Mouse (Mus musculus) retina, embryonic 14.5 days (tissue): ENCODE data around the gene Sp6.

Experiments used
- DNase-seq: peaks from one replicate; pipeline ENCODE4 v3.0.0-alpha.2; 2015; ENCODE audit warnings: low spot score

Sp6 gene

DNA sequence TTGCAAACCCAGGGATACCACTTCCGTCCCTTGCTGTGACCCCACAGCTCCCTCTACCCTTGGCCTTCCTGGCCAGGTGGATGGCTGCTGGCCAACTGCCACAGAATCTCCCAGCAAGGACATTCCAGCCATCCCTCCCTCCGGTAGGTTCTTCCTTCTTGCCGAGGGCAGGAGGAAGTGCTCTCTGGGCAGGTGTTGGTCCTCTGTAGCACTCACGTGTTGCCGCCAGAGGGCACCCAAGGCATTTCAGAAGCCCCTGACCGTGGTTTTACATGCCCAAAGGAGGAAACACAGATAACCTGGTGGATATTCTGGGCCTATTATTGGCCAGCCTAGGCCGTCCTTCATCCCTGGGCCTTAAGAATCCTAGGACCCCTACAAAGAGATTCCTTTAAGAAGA lies 30.8 kb upstream of the Sp6 start:
- peak; percentile 92 for DNase-seq

GRCm38 (mm10) chr11:96982859-96983258 lies 30.3 kb upstream of the Sp6 start, which contains the start of gene Sp2:
TSS of gene Sp2 (minus strand) at chr11:96982959.
- DNase-seq, result no peak

DNA sequence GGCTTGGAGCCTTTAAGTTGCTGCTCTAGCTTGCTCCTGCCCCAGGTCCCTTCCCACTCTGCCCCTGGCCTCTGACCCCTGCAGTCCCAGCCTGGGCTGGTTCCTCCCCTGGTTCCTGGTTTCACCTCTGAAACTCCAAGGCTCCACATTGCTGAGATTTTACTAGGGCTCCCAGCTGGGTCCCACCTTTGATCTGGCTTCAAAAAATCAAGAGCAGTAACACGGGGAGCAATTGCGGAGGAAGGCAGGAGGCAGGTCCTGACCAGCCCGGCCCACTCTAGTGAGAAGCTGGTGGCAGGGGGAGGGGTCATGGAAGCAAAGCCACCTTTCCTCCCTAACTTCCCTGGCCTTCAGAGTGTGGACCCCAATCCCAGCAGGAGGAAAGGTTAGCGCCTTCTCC lies 28.3 kb upstream of the Sp6 start:
- no peak for DNase-seq

DNA sequence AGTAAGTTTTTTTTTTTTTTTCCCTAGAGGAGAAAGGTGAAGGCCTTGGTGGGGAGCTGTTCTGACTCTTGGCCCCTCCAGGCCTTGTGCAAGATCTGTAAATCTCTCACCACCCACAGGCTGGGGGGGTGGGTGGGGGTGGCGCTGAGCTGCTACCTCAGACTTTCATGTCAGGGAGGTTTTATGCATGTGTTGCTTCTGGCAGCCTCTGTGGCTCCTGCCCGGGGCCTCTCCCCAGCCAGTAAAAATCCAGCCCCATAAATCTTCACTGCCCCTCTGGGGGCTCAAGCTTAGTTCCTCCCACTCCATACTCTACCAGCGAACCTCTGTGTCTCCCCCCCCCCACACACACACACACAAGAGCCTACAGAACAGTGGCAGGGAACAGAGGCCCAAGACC lies 26.7 kb upstream of the Sp6 start:
- no peak for DNase-seq

- DNase-seq, result peak; percentile 32
Measured at GRCm38 (mm10) chr11:96987873-96988655, 25.1 kb upstream of the Sp6 start.

- DNase-seq, result no peak
Measured at GRCm38 (mm10) chr11:96991501-96991900, 21.7 kb upstream of the Sp6 start.

- DNase-seq, result no peak
Measured at GRCm38 (mm10) chr11:96992722-96993311, 20.4 kb upstream of the Sp6 start.

- DNase-seq, result no peak
Measured at GRCm38 (mm10) chr11:96995031-96995430, 18.2 kb upstream of the Sp6 start.

GRCm38 (mm10) chr11:96995836-96996772 lies 17.1 kb upstream of the Sp6 start:
- DNase-seq, result no peak

DNA sequence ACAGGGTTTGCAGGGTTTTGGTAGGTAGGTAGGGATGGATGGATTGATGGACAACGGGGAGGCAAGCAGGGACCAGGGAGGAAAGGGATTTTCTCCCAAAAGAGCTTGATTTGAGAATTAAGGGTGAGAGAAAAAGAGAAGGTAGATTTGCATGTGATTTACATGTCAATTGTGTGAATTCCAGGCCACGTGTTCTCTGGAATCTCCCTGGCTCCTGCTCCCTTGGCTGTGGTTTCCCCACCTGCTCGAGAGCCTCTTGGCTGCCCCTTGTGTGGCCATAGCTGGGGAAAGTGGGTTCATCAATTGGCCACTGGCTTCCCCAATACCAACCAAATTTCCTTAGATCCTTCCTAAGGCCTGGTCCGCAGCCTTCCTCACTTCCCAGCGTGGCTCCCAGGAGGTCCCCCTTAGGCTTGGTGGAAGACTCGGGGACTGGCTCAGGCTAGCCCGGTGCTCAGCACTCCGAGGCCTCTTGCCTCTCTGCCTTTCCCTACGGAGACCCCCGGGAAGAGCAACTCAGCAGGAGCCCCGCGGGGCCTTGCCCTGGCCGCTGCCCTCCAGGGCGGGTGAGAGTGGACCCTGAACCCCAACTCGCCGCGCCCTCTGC lies 16.3 kb upstream of the Sp6 start:
- no peak for DNase-seq

GRCm38 (mm10) chr11:96997380-96997956 lies 15.7 kb upstream of the Sp6 start:
- peak; percentile 59 for DNase-seq

DNA sequence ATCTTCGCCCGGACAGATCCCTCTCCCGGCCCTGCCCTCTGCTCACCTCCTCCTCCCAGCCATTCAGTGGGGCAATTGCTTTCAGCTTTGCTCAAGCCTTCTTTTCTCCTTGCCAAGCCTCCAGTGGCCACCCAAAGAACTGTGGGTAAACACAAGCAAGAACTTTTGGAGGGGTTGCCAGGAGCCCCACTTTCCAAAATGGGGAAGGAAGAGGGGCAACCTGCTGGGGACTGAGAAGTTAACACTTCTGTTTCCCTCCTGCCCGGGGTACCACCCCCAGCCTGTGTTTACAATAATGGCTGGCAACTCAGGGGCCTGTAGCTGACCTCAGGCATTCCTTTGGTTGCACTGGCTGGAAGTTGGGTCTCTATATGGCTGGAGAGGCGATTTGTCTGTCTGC lies 10.0 kb upstream of the Sp6 start:
- no peak for DNase-seq

DNA sequence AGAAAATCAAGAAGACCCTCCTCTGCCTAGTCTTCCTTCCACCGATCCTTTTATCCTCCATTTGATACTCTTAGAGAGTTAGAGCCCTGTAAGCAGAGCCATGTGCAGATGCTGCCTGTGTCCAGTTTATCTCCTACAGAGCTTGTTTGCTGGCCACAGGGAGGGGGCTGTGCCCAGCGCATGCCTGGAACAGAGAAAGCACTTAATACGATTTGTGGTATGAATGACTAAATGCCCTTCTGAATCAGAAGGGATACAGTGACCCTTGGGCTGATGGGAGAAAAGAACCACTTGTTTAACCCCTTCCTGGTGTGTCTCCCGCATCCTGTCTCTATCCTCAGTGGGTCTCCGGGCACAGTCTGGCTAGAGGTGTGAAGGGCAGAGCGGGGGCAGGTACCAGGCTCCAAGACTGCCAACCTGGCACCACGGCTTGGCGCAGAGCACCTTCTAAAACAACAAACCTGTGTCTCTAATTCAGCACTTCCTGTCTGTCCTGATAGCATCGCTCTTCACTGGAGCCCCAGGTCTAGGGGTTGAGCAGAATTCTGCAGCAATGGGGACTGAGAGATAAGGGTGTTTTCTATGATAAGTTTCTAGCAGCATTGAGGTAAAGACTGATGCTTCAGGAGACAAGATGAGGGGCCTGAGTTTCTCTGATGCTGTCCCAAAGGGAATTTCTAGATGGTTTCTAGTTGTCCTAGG lies 6.0 kb upstream of the Sp6 start:
- no peak for DNase-seq

GRCm38 (mm10) chr11:97009198-97009790 lies 3.9 kb upstream of the Sp6 start:
- DNase-seq, result no peak

DNA sequence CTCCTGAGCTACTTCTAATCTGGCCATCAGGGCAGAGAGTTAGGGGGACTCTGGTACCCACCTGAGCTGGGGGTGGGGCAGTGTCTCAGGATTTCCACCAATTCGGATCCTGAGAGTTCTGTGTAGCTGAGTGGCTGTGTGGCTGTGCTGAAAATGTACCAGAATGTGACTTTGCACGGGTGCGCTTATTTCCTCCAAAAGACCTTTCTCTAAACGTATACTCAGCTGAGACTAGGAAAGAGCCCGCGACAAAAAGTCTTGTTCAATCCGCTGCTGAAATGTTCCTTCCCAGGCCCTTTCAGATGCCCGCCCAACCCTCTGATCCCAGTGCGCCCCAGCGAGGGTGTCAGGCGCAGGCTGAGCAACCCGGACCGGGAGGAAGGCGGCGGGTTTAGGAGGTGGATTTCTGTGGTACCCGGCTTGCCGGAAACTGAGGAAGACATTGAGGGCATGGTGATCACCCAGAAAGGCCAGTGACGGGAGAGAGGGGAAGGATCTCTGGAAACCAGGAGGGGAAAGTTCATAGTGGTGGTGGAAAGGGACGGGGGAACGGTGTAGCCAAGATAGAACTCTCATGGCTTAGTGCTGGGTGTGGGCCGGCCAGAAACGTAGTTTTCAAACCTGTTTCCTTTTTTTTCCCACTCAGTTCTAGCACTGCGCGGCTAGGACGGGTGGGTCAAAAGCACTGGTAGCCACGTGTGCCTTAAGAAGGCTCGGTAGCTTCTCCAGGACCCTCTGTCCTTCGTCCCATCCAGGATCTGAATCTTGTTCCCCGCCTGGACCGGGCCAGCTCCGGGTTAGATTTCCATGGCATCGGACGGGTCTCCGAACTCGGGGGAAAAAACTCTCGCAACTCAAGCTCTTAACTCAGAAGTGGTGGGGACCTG lies 4.7 kb downstream of the Sp6 start:
- no peak for DNase-seq

- DNase-seq, result no peak
Measured at GRCm38 (mm10) chr11:97018583-97019344, 5.6 kb downstream of the Sp6 start.

- no peak for DNase-seq
Measured at GRCm38 (mm10) chr11:97019345-97019708, 6.1 kb downstream of the Sp6 start.

DNA sequence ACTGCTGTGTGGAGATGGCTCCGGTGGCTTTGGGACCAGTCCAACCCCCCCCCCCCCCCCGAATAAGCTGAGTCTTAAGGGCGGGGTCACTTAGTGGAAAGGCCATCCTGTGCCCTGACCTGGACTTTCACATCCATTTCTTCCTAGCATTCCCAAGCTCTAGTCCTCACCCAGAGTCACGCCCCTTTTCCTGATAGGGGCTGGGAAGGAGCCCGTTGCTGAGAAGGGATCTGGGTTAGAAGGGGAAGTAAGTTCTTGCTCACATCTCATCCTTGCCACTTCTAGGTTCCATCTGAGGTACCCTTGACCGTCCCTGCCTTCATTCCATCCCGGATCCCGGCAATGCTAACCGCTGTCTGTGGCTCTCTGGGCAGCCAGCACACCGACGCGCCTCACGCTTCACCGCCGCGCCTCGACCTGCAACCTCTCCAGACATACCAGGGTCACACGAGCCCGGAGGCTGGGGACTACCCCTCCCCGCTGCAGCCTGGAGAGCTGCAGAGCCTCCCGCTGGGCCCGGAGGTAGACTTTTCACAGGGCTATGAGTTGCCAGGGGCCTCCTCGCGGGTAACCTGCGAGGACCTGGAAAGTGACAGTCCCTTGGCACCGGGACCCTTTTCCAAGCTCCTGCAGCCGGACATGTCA lies 8.0 kb downstream of the Sp6 start:
- DNase-seq, result peak; percentile 35
